Mouse (Mus musculus) natural killer cell, adult 2 months (primary cell): ENCODE results near the gene Prl7d1.
"Not testable (repeated sequence)": the region's sequence is repeated elsewhere in the genome, so short reads cannot be mapped to it uniquely, and the experiment has no call there.

Experiments used
- DNase-seq, 2 experiments: peaks; one replicate each; pipeline ENCODE4 v3.0.0; 2022; ENCODE audit warnings: low spot score in 2 of 2

Prl7d1 gene

DNA sequence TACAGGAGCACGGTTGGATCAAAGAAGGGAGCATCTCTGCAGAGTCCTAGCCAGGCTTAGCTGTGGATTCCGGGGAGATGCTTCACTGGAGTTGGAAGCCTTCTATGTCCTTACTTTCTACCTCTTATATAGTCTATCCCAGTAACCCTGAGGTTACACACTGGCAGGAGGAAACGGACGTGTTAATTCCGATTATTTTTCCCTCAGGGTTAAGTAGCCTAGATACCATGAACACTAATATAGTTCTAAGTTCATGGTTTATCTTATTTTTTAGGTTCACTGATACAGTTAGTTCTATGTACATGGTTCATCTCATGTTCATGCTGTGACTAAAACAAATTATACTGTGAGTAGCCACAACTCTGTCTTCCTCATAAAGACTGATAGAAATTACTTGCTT, at the start of gene Prl7d1:
TSS of gene Prl7d1 (minus strand) at position 101 of the 400 bp plus-strand sequence.
- no peak for DNase-seq

DNA sequence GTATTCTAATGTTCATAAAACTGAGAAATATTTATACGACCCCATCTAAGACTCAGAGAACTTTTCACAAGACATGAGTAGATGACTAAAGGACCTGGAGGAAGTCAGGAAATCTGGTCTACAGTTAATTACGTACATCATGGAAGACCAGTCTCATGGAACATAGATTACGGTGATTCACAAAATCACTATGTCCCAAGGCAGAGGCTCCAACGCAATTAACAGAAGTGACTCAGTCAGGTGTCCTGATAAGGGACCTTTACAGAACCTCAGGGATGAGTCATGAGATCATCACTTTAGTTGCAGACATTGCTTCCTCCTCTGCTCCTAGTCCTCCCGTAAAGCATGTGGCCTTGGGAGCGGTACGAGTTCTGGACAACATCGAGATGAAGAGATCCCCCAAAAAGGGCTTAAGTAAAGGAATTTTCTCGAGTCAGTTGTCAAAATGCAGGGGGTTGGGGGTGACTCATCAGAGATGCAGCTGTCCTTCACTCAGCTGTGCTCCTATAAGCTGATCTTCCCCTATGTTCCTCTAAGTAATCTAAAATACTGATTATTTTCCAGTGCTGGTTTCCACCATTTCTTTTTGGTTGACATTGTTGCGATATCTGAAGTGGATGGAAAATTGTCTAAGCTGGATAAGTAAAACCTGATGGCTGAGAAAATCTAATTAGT, 18.1 kb upstream of the Prl7d1 start:
- no peak for DNase-seq

DNA sequence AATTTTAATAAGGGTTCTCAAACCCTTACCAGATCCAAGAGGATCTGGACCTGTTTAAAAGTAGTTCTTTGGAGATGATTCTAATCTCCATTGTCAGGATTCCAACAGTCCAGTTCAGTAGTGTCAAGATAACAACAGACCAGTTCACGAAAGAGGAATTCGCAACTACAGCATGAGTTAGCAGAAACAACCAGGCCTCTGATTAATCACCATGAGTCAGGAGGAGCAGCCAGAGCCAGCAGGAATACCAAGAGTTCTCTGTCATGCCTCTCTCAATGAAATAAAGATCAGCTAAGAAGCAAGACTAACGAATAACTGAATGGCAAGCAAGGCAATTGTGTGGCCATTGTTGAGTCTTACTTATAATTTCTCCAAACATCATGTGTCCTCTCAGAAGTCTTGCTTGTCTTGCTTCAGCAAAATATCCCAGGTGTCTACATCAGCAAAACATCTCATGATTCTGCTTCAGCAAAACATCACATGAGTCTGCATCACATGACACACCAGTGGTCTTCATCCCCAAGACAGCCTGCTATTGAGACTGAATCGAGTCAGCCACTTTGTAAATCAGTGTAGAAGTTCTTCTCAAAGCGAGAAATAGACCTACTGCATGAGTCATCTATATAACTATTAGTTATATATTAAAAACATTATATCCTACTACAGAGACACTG, 13.9 kb upstream of the Prl7d1 start:
- DNase-seq: not testable (repeated sequence)

DNA sequence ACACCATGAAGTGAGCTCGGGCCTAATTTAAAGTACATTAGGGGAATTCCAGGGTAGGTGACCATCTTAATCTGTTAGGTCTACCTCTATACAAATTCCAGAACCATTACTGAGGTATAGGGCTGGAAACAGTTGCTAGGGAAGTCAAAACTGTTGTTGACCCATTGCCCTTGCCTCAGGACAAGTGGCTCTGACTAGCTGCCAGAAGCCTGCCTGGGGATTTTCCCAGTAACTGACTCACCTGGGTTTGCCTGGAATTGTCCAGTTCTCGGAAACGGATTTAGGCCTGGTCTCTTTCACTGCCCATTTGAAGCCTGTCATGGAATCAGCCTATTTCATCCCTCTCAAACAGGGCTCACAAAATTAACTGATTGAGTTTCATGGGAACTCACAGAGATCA, 8.5 kb upstream of the Prl7d1 start:
- not testable (repeated sequence) for DNase-seq

DNA sequence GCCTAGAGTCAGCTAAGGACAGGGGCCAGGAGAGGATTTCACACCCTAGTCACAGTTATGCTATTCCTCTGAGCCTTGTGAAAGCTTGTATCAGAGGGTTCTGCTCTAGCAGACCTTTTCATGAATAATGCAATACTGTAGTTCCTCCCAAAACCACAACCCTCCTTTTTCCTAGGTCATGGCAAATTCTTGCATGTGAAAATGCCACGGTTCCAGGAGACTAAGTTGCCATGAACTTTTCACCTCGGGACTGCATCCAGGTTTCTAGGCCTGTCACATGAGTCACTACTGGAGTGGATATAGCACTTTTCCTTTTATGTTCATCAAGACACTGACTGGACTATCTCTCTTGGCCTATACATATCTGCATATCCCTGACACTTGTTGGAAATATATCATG, 10.0 kb downstream of the Prl7d1 start:
- DNase-seq: no peak

DNA sequence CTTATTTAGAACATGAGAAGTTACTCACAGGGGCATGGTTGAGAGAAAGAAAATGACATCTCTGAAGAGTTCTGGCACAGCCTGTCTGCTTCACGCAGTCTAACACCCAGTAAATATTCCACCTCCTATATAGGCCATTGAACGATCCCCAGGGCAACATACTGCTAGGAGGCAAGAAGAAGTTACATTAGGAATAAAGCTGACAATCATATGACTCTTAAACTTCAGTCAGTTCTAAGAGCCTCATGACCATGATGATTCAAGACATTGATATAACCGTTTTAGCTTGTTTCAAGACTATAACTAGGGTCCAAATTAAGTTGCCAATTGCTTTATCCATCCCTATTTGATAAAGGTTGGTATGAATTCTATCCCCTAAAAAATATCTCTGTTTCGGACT, 48.6 kb downstream of the Prl7d1 start, which contains the start of gene Prl7a2:
TSS of gene Prl7a2 (minus strand) at position 101 of the 400 bp plus-strand sequence.
- DNase-seq: no peak

DNA sequence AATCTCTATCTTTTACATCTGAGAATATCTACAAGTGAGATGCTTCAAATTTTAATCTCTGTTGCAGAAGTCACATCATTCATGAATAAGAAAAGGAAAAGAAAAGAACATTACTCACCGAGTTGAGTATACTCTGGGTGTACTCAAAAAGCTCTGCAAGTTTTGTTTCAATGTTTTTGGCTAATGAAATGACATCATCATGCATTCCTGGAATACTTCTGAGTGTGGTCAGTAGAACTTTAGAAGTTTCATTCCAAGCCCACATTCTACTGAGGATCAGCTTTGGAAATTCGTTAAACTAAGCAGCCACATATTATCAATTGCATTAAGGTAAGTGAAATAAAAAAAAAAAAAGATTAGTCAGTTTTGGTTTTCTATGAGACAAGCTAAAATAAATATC, 55.8 kb downstream of the Prl7d1 start:
- no peak for DNase-seq
